Mouse (Mus musculus) limb, embryonic 10.5 days (tissue): ENCODE results near the gene Fhad1. TPM values are rescaled to one million over a fixed set of nuclear protein-coding genes. Genes with fewer than 3 reads are reported as not detected.

Source experiments
- DNase-seq: peaks from one replicate; pipeline ENCODE4 v3.0.0-alpha.2; 2017; ENCODE audit warnings: low spot score
- H3K27ac ChIP-seq: fragments of 300-500 bp; sonication (generic); 2 replicates; pipeline ENCODE4 v1.5.1; 2016; ENCODE audit warnings: mild to moderate bottlenecking
- H3K27me3 ChIP-seq: fragments of 300-500 bp; sonication (generic); 2 replicates; pipeline ENCODE4 v1.6.1; 2016; ENCODE audit warnings: low read depth, mild to moderate bottlenecking; ENCODE audit not compliant: poor library complexity, severe bottlenecking
- H3K36me3 ChIP-seq: fragments of 300-500 bp; sonication (generic); 2 replicates; pipeline ENCODE4 v1.6.1; 2016; ENCODE audit warnings: mild to moderate bottlenecking, moderate library complexity
- H3K4me1 ChIP-seq: fragments of 300-500 bp; sonication (generic); 2 replicates; pipeline ENCODE4 v1.6.1; 2016
- H3K4me3 ChIP-seq: fragments of 300-500 bp; sonication (generic); 2 replicates; pipeline ENCODE4 v1.5.1; 2016; ENCODE audit warnings: mild to moderate bottlenecking, moderate library complexity
- H3K9me3 ChIP-seq: fragments of 300-500 bp; sonication (generic); replicated peaks from 2 replicates; pipeline ENCODE4 v1.6.1; 2016; ENCODE audit warnings: mild to moderate bottlenecking
- WGBS: fragments of 180-500 bp; shearing (Covaris S2); methylation state at CpG from one replicate; pipeline ENCODE4 v1.1.7; 2016; 5-methylcytosine and 5-hydroxymethylcytosine counted together
- polyA plus RNA-seq: library from polyadenylated mRNA; unstranded; fragments of >200 nt; fragmentation: Nextera tagmentation; extraction: Ambion mirVana; gene quantifications from 2 replicates; pipeline ENCODE4 v1.2.1, GENCODE M21; 2016

Fhad1 gene
- polyA plus RNA-seq, 1 experiment from 2014 or later, result 0.24 TPM

DNA sequence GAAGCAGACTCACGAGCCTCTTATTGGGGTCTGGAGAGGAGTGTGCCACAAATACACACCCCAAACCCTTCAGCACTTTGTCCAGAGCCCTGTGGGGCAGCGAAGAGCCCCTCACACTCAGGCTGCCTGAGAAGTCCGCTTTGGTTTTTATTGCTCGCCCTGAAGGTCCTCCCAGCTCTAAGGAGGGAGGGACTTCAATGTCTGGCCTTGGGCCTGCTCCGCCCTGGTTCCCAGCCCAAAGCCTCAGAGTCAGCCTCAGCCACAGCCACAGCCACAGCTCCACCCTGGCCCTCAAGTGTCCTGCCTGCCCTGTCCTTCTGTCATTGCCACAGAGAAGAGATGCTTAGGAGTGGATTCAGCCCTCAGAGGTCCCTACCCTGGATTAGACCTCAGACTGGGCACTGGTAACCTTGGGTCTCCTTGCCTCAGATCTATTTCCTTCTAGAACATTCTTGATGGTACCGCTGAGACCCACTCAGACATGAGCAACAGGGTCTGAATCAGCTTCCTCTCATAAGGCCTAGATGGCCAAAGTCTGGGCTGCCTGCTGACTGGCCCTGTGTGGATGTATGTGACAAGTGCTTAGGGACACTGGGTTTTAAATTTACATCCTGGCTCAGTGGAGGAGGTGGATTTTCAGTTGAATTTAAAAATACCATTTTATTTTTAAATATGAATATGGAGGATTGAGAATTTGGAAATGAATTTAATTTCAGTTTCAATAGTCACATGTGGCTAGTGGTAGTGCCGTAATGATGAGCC lies 56.1 kb downstream of the Fhad1 start:
- Histone ChIP-seq H3K4me1 (peaks cover 23% of the 10 kb centered on the region), H3K9me3 (0 out of 2 replicates have a peak, but pooled peaks cover 3% of the 10 kb centered on the region), H3K36me3 (no peaks in the 10 kb centered on the region), H3K4me3 (no peak overlapping the region), H3K27ac (peak overlapping the region; percentile 17; the same call in 1 of the 2 replicates), H3K27me3 (no peaks in the 10 kb centered on the region)
- 47% methylated on average over 7 of the region's 7 CpGs for WGBS
- DNase-seq, result no peak

DNA sequence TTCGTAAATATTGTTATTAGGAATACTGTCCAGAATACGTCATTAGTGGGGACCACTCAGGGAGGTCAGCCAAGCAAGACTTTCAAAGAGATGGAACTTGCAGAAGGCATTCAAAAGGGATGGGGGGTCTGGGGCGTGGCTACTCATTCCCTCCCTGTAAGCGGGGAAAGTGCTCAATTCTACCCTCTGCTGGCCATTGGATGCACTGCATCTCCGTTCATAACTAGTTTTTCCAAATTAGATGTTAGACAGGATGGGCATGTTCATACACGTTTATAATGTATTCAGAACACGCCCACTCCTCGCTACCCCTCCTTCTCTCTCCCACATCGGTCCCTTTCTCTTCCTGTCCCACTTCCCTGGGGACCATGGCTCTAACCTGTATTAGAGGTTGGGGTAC lies 56.7 kb downstream of the Fhad1 start:
- peaks cover 22% of the 10 kb centered on the region for H3K4me1 ChIP-seq
- H3K36me3 ChIP-seq, result no peaks in the 10 kb centered on the region
- 0 out of 2 replicates have a peak, but pooled peaks cover 3% of the 10 kb centered on the region for H3K9me3 ChIP-seq
- DNase-seq, result peak; percentile 83
- H3K4me3 ChIP-seq, result no peak overlapping the region
- H3K27me3 ChIP-seq, result 0 out of 2 replicates have a peak, but pooled peaks cover 3% of the 10 kb centered on the region
- H3K27ac ChIP-seq, result 0 out of 2 replicates have a peak overlapping the region, but pooled peaks have one; percentile 17
- 10% methylated on average over 9 of the region's 9 CpGs for WGBS

GRCm38 (mm10) chr4:141957740-141958139 lies 57.1 kb downstream of the Fhad1 start:
- H3K4me3 ChIP-seq, result no peak overlapping the region
- peaks cover 18% of the 10 kb centered on the region for H3K4me1 ChIP-seq
- 44% methylated on average over 11 of the region's 11 CpGs for WGBS
- 0 out of 2 replicates have a peak, but pooled peaks cover 4% of the 10 kb centered on the region for H3K27me3 ChIP-seq
- H3K36me3 ChIP-seq, result no peaks in the 10 kb centered on the region
- peak overlapping the region; percentile 54; the same call in 1 of the 2 replicates for H3K27ac ChIP-seq
- DNase-seq, result no peak
- 0 out of 2 replicates have a peak, but pooled peaks cover 3% of the 10 kb centered on the region for H3K9me3 ChIP-seq

DNA sequence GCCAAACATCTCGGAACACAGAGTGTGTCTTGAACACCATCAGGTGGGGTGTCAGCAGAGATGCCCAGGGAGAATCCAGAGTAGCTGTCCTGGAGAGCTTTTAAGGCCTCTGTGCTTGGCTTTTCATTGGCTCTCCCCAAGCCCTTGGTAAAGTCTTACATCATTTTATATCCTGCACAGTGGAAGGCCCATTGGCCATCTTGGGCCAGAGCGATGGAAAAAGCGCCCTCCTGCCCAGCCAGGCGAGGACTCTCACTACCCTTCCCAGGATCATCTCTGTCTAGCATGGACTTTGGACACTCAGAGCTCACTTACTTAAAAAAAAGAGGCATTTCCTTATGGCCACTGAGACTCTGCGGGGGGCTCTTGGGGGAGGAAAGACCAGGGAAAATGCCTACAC lies 58.0 kb downstream of the Fhad1 start:
- Histone ChIP-seq H3K4me1 (peaks cover 24% of the 10 kb centered on the region), H3K36me3 (no peaks in the 10 kb centered on the region), H3K27me3 (0 out of 2 replicates have a peak, but pooled peaks cover 4% of the 10 kb centered on the region), H3K27ac (no peak overlapping the region), H3K9me3 (0 out of 2 replicates have a peak, but pooled peaks cover 3% of the 10 kb centered on the region), H3K4me3 (no peak overlapping the region)
- no peak for DNase-seq
- WGBS, result 94% methylated on average over 5 of the region's 5 CpGs

DNA sequence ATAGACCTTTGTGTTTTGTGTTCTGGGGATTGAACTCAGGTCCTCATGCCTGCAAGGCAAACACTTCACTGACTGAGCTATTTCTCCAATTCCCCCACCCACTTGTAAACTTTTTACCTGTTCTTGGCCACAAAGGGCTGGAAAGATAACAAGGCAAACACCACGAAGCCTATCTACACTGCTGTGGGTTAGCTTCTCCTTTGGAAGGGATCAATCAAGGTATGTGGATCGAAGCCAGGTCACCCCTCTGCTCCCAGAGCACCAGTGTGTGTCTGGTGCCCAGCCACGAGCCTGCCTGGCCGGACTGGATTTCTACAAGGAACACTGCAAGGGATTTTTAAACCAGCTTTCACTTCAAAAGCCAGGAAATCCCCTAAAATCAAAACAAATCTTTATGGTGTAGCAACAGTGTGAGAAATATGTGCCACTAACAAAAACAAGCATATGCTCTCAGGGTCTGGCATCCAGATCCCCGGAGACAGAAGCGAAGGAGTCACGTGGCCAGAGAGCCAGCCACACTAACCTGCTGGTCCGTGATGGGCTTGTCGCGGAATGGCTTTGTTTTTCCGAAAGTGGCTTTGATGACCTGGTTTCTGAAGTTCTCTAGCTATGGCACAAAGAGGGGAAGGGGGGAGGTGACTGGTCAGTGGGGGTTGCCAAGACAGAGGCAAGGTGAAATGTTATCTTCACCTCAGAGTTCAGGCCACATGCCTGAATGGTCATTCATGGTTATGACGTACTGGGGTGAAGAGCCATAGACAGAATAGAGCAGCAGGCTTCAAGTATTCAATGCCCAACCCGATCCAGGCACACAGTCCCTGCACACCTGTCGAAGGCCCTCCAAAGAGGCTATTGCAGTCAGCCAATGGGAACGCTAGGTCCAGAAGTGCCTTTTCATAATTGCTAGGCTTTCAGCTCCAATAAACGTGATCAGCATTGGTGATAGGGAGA lies 59.8 kb downstream of the Fhad1 start:
- Histone ChIP-seq H3K9me3 (no peaks in the 10 kb centered on the region), H3K27me3 (0 out of 2 replicates have a peak, but pooled peaks cover 4% of the 10 kb centered on the region), H3K4me3 (no peak overlapping the region), H3K4me1 (peaks cover 25% of the 10 kb centered on the region), H3K27ac (no peak overlapping the region), H3K36me3 (no peaks in the 10 kb centered on the region)
- 72% methylated on average over 16 of the region's 16 CpGs for WGBS
- DNase-seq, result no peak

DNA sequence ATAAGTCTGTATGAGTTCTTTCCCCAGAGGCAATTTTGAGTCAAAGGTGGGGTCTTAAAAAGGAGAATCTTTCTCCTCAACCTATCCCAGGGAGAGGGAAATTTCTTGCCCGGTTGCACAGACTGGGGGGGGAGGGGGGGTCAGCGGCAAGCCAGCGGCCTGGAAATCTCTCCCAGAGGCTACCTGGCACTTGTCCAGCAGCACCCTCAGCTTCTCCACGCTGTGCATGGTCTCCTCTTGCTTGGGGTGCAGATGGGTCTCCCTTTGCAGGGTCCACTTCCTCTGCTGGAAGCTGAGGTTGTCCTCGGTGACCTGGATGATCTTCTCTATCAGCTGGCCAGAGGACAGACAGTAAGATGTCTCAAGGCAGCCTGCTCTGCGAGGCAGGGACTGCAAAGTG lies 61.0 kb downstream of the Fhad1 start:
- 0 out of 2 replicates have a peak, but pooled peaks cover 4% of the 10 kb centered on the region for H3K27me3 ChIP-seq
- no peaks in the 10 kb centered on the region for H3K36me3 ChIP-seq
- H3K27ac ChIP-seq, result no peak overlapping the region
- H3K4me3 ChIP-seq, result no peak overlapping the region
- H3K4me1 ChIP-seq, result peaks cover 24% of the 10 kb centered on the region
- no peak for DNase-seq
- H3K9me3 ChIP-seq, result no peaks in the 10 kb centered on the region
- WGBS, result 79% methylated on average over 6 of the region's 6 CpGs

- 79% methylated on average over 9 of the region's 9 CpGs for WGBS
- no peak overlapping the region for H3K4me3 ChIP-seq
- peaks cover 19% of the 10 kb centered on the region for H3K4me1 ChIP-seq
- DNase-seq, result no peak
- H3K27me3 ChIP-seq, result 0 out of 2 replicates have a peak, but pooled peaks cover 4% of the 10 kb centered on the region
- no peaks in the 10 kb centered on the region for H3K36me3 ChIP-seq
- H3K9me3 ChIP-seq, result no peaks in the 10 kb centered on the region
- no peak overlapping the region for H3K27ac ChIP-seq
Observed at GRCm38 (mm10) chr4:141953291-141953690, 61.6 kb downstream of the Fhad1 start.

- Histone ChIP-seq H3K36me3 (no peaks in the 10 kb centered on the region), H3K27ac (no peak overlapping the region), H3K9me3 (no peaks in the 10 kb centered on the region), H3K4me3 (no peak overlapping the region), H3K27me3 (0 out of 2 replicates have a peak, but pooled peaks cover 4% of the 10 kb centered on the region), H3K4me1 (peaks cover 16% of the 10 kb centered on the region)
- DNase-seq, result no peak
- WGBS, result 73% methylated on average over 5 of the region's 5 CpGs
Observed at GRCm38 (mm10) chr4:141952824-141953223, 62.1 kb downstream of the Fhad1 start.

- Histone ChIP-seq H3K27me3 (0 out of 2 replicates have a peak, but pooled peaks cover 4% of the 10 kb centered on the region), H3K4me3 (no peak overlapping the region), H3K9me3 (no peaks in the 10 kb centered on the region), H3K4me1 (peaks cover 9% of the 10 kb centered on the region; the same call in 1 of the 2 replicates), H3K27ac (no peak overlapping the region), H3K36me3 (no peaks in the 10 kb centered on the region)
- no peak for DNase-seq
- WGBS, result 75% methylated on average over 17 of the region's 17 CpGs
Observed at GRCm38 (mm10) chr4:141952114-141952513, 62.8 kb downstream of the Fhad1 start.

- WGBS, result 82% methylated on average over 13 of the region's 13 CpGs
- H3K36me3 ChIP-seq, result no peaks in the 10 kb centered on the region
- no peak overlapping the region for H3K27ac ChIP-seq
- no peak for DNase-seq
- H3K9me3 ChIP-seq, result no peaks in the 10 kb centered on the region
- H3K4me1 ChIP-seq, result 0 out of 2 replicates have a peak, but pooled peaks cover 7% of the 10 kb centered on the region
- H3K27me3 ChIP-seq, result 0 out of 2 replicates have a peak, but pooled peaks cover 4% of the 10 kb centered on the region
- no peak overlapping the region for H3K4me3 ChIP-seq
Observed at GRCm38 (mm10) chr4:141949436-141949835, 65.4 kb downstream of the Fhad1 start.

DNA sequence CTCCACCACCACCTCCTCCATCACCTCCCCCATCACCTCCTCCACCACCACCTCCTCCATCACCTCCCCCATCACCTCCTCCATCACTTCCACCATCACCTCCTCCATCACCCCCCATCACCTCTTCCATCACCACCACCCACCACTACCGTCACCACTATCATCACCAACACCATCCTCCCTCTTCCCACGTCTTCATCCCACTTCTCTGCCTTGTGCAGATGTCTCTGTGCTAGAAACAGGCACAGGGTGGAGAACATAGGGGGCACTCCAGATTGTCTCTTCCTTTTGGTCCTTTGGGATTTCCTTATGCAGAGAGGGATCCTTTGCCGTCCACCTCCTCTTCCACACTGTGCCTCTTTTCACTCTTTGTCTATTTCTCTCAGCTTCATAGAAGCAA lies 66.1 kb downstream of the Fhad1 start:
- Histone ChIP-seq H3K9me3 (no peaks in the 10 kb centered on the region), H3K27ac (no peak overlapping the region), H3K27me3 (0 out of 2 replicates have a peak, but pooled peaks cover 4% of the 10 kb centered on the region), H3K36me3 (no peaks in the 10 kb centered on the region), H3K4me1 (0 out of 2 replicates have a peak, but pooled peaks cover 7% of the 10 kb centered on the region), H3K4me3 (no peak overlapping the region)
- WGBS, result 83% methylated on average over 3 of the region's 3 CpGs
- DNase-seq, result no peak

GRCm38 (mm10) chr4:141942403-141942802 lies 72.5 kb downstream of the Fhad1 start:
- no peak for DNase-seq
- Histone ChIP-seq H3K27ac (no peak overlapping the region), H3K36me3 (no peaks in the 10 kb centered on the region), H3K9me3 (no peaks in the 10 kb centered on the region), H3K4me1 (peaks cover 9% of the 10 kb centered on the region), H3K4me3 (no peak overlapping the region), H3K27me3 (no peaks in the 10 kb centered on the region)
- 56% methylated on average over 11 of the region's 11 CpGs for WGBS
